Mouse (Mus musculus) heart, postnatal 0 days (tissue): ENCODE data around the gene Gypa. TPM values are rescaled to one million over a fixed set of nuclear protein-coding genes. Genes with fewer than 3 reads are reported as not detected.

Experiments
- ATAC-seq: fragments of 200-750 bp; cut with Nextera tagmentation; 2 replicates; pipeline ENCODE4 v1.8.0; 2017; ENCODE audit warnings: low read depth, moderate number of reproducible peaks, moderate library complexity; ENCODE audit not compliant: insufficient read depth
- DNase-seq: peaks from one replicate; pipeline ENCODE4 v3.0.0-alpha.2; 2016; ENCODE audit warnings: low spot score
- H3K27ac ChIP-seq: fragments of 300-500 bp; sonication (generic); 2 replicates; pipeline ENCODE4 v1.5.1; 2014; ENCODE audit warnings: low read depth, mild to moderate bottlenecking
- H3K27me3 ChIP-seq: fragments of 300-500 bp; sonication (generic); 2 replicates; pipeline ENCODE4 v1.6.1; 2014; ENCODE audit warnings: low read length, mixed read lengths; ENCODE audit not compliant: control insufficient read depth, insufficient read depth
- H3K36me3 ChIP-seq: fragments of 300-500 bp; sonication (generic); replicated peaks from 2 replicates; pipeline ENCODE4 v1.6.1; 2014; ENCODE audit warnings: low read length, mixed read lengths; ENCODE audit not compliant: control insufficient read depth, insufficient read depth
- H3K4me1 ChIP-seq: fragments of 300-500 bp; sonication (generic); 2 replicates; pipeline ENCODE4 v1.6.1; 2014; ENCODE audit warnings: antibody characterized with exemption; ENCODE audit not compliant: control insufficient read depth, insufficient read depth
- H3K4me2 ChIP-seq: fragments of 300-500 bp; sonication (generic); 2 replicates; pipeline ENCODE4 v1.6.1; 2014; ENCODE audit warnings: low read depth, mild to moderate bottlenecking, low read length, moderate library complexity
- H3K4me3 ChIP-seq: fragments of 300-500 bp; sonication (generic); 2 replicates; pipeline ENCODE4 v1.5.1; 2014; ENCODE audit warnings: low read depth, low read length
- H3K9ac ChIP-seq: fragments of 300-500 bp; sonication (generic); replicated peaks from 2 replicates; pipeline ENCODE4 v1.6.1; 2014; ENCODE audit warnings: low read depth, low read length, mixed read lengths
- H3K9me3 ChIP-seq: fragments of 300-500 bp; sonication (generic); replicated peaks from 2 replicates; pipeline ENCODE4 v1.6.1; 2016; ENCODE audit warnings: low read length; ENCODE audit not compliant: control insufficient read depth
- CTCF ChIP-seq: IDR thresholded peaks from 2 replicates; pipeline ENCODE4 v1.5.1; 2016; ENCODE audit warnings: antibody characterized with exemption, control low read depth, low read depth
- EP300 ChIP-seq: IDR thresholded peaks from 2 replicates; pipeline ENCODE4 v1.6.1; 2016; ENCODE audit warnings: antibody characterized with exemption, low read depth
- WGBS: fragments of 180-500 bp; shearing (Covaris S2); extraction: QIAGEN DNeasy Blood & Tissue Kit; methylation state at CpG from one replicate; pipeline ENCODE4 v1.1.7; 2014; 5-methylcytosine and 5-hydroxymethylcytosine counted together
- polyA plus RNA-seq: library from polyadenylated mRNA; unstranded; fragments of >200 nt; fragmentation: Nextera tagmentation; extraction: Ambion mirVana; gene quantifications from 2 replicates; pipeline ENCODE4 v1.2.1, GENCODE M21; 2015
- total RNA-seq: library from RNA; depleted of rRNA; stranded (reverse); fragments of >200 nt; gene quantifications from 2 replicates; pipeline ENCODE4 v1.2.3, GENCODE M21; 2014; ENCODE audit warnings: low replicate concordance

Gene Gypa
- total and polyA plus RNA-seq, 2 experiments from 2014 or later: 0.65 to 3.1 TPM

GRCm38 (mm10) chr8:80492987-80493441 is 567 bp upstream of the Gypa start:
- peak; percentile 55 for DNase-seq
- peak overlapping the region; percentile 75 for H3K4me2 ChIP-seq
- H3K27me3 ChIP-seq: no peaks in the 10 kb centered on the region
- peak overlapping the region; percentile 57 for H3K9ac ChIP-seq
- H3K36me3 ChIP-seq: no peaks in the 10 kb centered on the region
- ATAC-seq: peak; percentile 64
- H3K4me1 ChIP-seq: no peaks in the 10 kb centered on the region
- H3K27ac ChIP-seq: no peak overlapping the region
- H3K9me3 ChIP-seq: no peaks in the 10 kb centered on the region
- under 1% methylated on average over 16 of the region's 16 CpGs for WGBS
- peak overlapping the region; percentile 62 for H3K4me3 ChIP-seq
- TF ChIP-seq CTCF (peak; percentile 75), EP300 (no peak)

GRCm38 (mm10) chr8:80494346-80494660 is 722 bp downstream of the Gypa start:
- WGBS: 83% methylated on average over 2 of the region's 2 CpGs
- no peak overlapping the region for H3K27ac ChIP-seq

GRCm38 (mm10) chr8:80494819-80495218 is 1.2 kb downstream of the Gypa start:
- ATAC-seq: no peak
- Histone ChIP-seq H3K9me3 (no peaks in the 10 kb centered on the region), H3K4me2 (no peak overlapping the region), H3K9ac (no peak overlapping the region), H3K36me3 (no peaks in the 10 kb centered on the region), H3K4me1 (no peaks in the 10 kb centered on the region), H3K4me3 (no peak overlapping the region), H3K27ac (no peak overlapping the region), H3K27me3 (no peaks in the 10 kb centered on the region)
- DNase-seq: no peak
- 90% methylated on average over 5 of the region's 5 CpGs for WGBS
- no peak for TF ChIP-seq EP300
- TF ChIP-seq CTCF: no peak

More at GRCm38 (mm10) chr8:80494346-80494660, 722 bp downstream of the Gypa start:
- Histone ChIP-seq H3K4me3 (no peak overlapping the region), H3K9me3 (no peaks in the 10 kb centered on the region), H3K36me3 (no peaks in the 10 kb centered on the region), H3K4me1 (no peaks in the 10 kb centered on the region), H3K9ac (no peak overlapping the region), H3K4me2 (no peak overlapping the region), H3K27me3 (no peaks in the 10 kb centered on the region)
- no peak for DNase-seq
- TF ChIP-seq EP300: no peak
- TF ChIP-seq CTCF: no peak
- ATAC-seq: no peak

GRCm38 (mm10) chr8:80495527-80495926 is 1.9 kb downstream of the Gypa start:
- TF ChIP-seq CTCF: no peak
- TF ChIP-seq EP300: no peak
- H3K4me1 ChIP-seq: no peaks in the 10 kb centered on the region
- H3K36me3 ChIP-seq: no peaks in the 10 kb centered on the region
- no peaks in the 10 kb centered on the region for H3K9me3 ChIP-seq
- H3K4me3 ChIP-seq: no peak overlapping the region
- H3K9ac ChIP-seq: no peak overlapping the region
- H3K4me2 ChIP-seq: no peak overlapping the region
- no peaks in the 10 kb centered on the region for H3K27me3 ChIP-seq
- DNase-seq (no peak), ATAC-seq (no peak)
- H3K27ac ChIP-seq: no peak overlapping the region
- 86% methylated on average over 6 of the region's 6 CpGs for WGBS

- no peak overlapping the region for H3K4me2 ChIP-seq
- 51% methylated on average over 4 of the region's 4 CpGs for WGBS
- H3K9ac ChIP-seq: no peak overlapping the region
- TF ChIP-seq EP300: no peak
- TF ChIP-seq CTCF: no peak
- H3K4me1 ChIP-seq: no peaks in the 10 kb centered on the region
- H3K27me3 ChIP-seq: no peaks in the 10 kb centered on the region
- no peak for DNase-seq
- no peaks in the 10 kb centered on the region for H3K36me3 ChIP-seq
- no peaks in the 10 kb centered on the region for H3K9me3 ChIP-seq
- no peak for ATAC-seq
- H3K4me3 ChIP-seq: no peak overlapping the region
- no peak overlapping the region for H3K27ac ChIP-seq
Observed at GRCm38 (mm10) chr8:80497323-80497722, 3.7 kb downstream of the Gypa start.

GRCm38 (mm10) chr8:80500244-80500643 is 6.7 kb downstream of the Gypa start:
- Histone ChIP-seq H3K9ac (no peak overlapping the region), H3K4me3 (no peak overlapping the region), H3K27me3 (no peaks in the 10 kb centered on the region), H3K36me3 (no peaks in the 10 kb centered on the region), H3K4me1 (no peaks in the 10 kb centered on the region), H3K4me2 (no peak overlapping the region), H3K27ac (no peak overlapping the region), H3K9me3 (no peaks in the 10 kb centered on the region)
- ATAC-seq (no peak), DNase-seq (no peak)
- 52% methylated on average over 2 of the region's 2 CpGs for WGBS
- TF ChIP-seq EP300: no peak
- TF ChIP-seq CTCF: no peak
